Mouse (Mus musculus) gastrocnemius, postnatal 4 days (tissue): Measurements from ENCODE around the gene Rsrp1. TPM values are rescaled to one million over a fixed set of nuclear protein-coding genes. Genes with fewer than 3 reads are reported as not detected.
"Not testable (repeated sequence)": the region's sequence is repeated elsewhere in the genome, so short reads cannot be mapped to it uniquely, and the experiment has no call there.

Experiments used
- DNase-seq, 2 experiments: peaks; one replicate each; pipeline ENCODE4 v3.0.0; 2021 to 2022; ENCODE audit warnings: low spot score in 2 of 2, mixed read lengths in 2 of 2
- long read RNA-seq, 2 experiments: library from polyadenylated mRNA; stranded (forward); transcript quantifications; one replicate each; pipeline ENCODE4 v2.0.0; 2021
- total RNA-seq, 2 experiments: library from RNA; stranded (reverse); gene quantifications; 2 replicates each; pipeline ENCODE4 v1.2.3; 2021

Gene Rsrp1
- 100 to 1,000 TPM; 115 to 148 TPM for total RNA-seq
- long read RNA-seq, experiment 1, transcript Rsrp1-204 (4 exons, 3,051 nt): major isoform, 125 of 162 reads
- long read RNA-seq, experiment 1, transcript Rsrp1-203 (6 exons, 2,151 nt): minor isoform, 5 of 162 reads
- long read RNA-seq, experiment 1, transcript Rsrp1-201 (5 exons, 1,749 nt): minor isoform, 7 of 162 reads
- long read RNA-seq, experiment 1, partial matches to known transcripts: 11 of 162 reads
- long read RNA-seq, experiment 1, other reads (novel, unspliced or antisense): 14 of 162 reads
- long read RNA-seq, experiment 2, transcript Rsrp1-203 (6 exons, 2,151 nt): minor isoform, 9 of 211 reads
- long read RNA-seq, experiment 2, transcript Rsrp1-204 (4 exons, 3,051 nt): major isoform, 161 of 211 reads
- long read RNA-seq, experiment 2, partial matches to known transcripts: 24 of 211 reads
- long read RNA-seq, experiment 2, other reads (novel, unspliced or antisense): 14 of 211 reads

GRCm38 (mm10) chr4:134923258-134924018 lies at the start of gene Rsrp1:
Gene Rsrp1, plus strand, starts transcription at chr4:134923592.
- DNase-seq: peak; percentile 97 to 99

DNA sequence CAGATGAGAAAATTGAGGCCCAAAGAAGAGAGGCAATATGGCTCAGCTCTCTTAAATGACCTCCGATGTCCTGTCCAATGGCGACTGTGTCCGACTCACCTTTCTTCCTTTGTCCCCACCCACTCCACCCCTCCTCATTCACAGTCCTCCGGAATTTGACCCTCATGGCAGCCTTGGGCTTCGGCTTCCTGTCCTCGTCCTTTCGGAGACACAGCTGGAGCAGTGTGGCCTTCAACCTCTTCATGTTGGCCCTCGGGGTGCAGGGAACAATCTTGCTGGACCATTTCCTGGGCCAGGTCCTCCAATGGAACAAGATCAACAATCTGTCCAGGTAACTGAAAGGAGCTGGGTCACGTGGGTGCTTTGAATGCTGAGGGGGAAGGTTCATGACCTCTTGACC lies 47.2 kb upstream of the Rsrp1 start:
- DNase-seq: no peak

GRCm38 (mm10) chr4:134879410-134879981 lies 43.9 kb upstream of the Rsrp1 start:
- DNase-seq: peak; percentile 57 to 72

DNA sequence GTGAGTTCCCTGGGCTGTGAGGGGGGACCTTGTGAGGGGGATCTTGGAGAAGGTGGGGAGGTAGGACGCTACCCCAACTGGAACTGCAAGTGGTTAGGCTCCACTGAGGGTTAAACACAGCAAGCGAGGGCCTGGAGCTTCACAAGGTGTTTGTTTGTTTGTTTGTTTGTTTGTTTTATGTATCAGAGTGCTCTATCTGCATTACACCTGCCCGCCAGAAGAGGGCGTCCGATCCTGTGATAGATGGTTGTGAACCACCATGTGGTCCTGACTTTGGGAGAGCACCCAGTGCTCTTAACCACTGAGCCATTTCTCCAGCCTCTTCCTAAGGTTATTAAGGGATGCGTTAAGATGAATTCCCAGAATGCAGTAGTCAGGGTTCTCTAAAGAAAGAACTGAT lies 43.4 kb upstream of the Rsrp1 start:
- no peak for DNase-seq

GRCm38 (mm10) chr4:134883266-134883665 lies 40.1 kb upstream of the Rsrp1 start:
- DNase-seq: no peak

GRCm38 (mm10) chr4:134883808-134884207 lies 39.6 kb upstream of the Rsrp1 start:
- DNase-seq: no peak

- no peak for DNase-seq
Measured at GRCm38 (mm10) chr4:134884364-134884763, 39.0 kb upstream of the Rsrp1 start.

DNA sequence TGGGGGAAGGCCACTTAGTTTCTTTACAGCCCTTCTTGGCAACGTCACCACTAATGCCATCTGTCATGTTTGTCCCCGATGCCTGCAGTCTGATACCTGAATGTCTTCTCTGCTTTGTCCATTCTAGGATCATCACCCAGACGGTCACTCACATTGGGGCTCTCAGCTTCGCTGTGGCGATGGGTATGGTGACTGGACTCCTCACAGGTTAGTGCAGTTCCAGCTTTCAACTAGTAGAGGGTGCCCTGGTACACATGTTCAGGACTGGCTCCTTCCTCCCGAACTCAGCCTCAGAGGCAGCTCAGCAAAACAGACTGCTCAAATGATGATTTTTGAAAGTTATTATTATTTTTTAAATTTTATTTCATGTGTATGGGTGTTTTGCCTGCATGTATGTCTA lies 31.3 kb upstream of the Rsrp1 start:
- peak in 1 of 2 experiments; percentile 48 for DNase-seq

DNA sequence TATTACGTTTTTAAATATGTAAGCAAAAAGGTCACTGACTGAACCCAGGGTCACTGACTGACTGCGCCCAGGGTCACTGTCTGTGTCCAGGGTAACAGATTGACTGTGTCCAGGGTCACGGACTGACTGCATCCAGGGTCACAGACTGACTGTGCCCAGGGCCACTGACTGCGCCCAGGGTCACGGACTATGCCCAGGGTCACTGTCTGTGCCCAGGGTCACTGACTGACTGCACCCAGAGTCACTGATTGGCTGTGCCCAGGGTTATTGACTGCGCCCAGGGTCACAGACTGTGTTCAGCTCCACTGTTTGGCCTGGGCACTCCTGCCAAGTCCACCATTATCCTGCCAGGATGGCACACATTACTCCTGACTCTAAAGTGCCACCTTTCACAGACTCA lies 26.1 kb upstream of the Rsrp1 start:
- no peak for DNase-seq

DNA sequence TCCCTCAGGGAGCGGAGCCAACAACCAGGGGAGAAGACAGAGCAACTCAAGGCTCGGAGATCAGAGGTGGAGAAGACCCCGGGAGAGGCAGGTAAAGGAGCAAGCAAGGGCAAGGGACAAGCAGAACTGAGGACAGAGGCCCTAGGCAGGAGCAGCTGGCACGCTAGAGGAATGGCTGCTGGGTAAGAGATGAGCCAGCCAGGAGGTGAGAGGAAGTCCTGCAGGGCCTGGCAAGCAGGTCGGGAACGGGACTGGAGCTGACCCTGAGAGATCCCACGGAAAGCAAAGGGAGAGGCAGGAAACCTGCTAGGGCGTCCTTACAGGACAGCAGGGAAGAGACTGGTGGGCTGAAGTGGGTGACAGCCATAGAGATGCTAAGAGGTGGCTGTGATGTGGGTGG lies 22.3 kb upstream of the Rsrp1 start:
- no peak for DNase-seq

- DNase-seq: no peak
Measured at GRCm38 (mm10) chr4:134903046-134903445, 20.3 kb upstream of the Rsrp1 start.

DNA sequence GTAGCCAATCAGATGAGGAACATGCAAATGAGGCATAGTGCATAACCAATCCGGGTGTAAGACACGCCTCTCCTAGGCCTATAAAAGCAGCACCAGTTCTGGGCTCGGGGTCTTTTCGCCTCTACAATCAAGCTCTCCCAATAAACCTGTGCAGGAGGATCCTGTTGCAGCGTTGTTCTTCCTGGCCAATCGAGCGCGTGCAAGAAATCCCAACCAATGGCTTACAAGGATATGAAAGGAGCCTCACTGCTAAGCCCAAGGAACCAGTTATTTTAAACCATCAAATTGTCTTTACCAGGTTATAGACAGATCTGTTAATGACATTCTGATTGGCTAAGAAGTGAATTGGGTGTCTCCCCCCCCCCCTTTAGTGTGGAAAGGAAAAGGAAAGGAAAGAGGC lies 12.0 kb upstream of the Rsrp1 start:
- not testable (repeated sequence) for DNase-seq

- DNase-seq: peak; percentile 42 to 72
Measured at GRCm38 (mm10) chr4:134913413-134913812, 10.0 kb upstream of the Rsrp1 start.

DNA sequence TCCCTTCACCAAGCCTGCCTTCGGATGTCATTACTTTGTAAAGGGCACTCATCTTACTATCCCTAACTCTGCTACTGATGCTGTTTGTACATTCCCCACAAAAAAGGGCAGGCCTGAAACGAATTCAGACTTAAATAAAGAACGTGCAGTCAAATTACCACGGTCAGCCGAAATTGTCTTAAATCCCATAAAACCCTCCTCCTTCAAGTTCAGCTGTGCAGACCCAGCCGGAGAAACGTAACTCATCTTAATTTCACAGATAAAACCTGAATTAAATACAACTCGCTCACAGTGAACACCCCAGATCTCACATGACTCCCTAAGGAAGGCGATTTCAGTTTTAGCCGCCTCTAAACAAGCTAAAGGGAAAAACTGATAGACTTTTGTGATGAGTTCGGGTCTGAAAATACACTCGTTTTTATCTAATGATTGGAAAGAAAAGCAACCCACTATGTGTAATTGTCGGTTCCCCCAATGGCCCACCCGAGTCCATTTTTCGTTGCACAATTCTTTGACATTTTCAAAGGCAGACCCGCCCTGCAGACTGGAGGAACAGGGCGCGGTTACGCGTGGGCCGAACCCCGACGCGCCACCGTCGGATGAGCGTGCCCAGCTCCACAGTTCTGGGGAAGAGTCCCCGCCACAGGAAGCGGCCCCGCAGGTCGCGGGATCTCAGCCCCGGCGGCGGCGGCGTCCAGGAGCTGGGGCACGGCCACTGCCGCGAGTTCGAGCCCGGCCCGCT lies 9.1 kb upstream of the Rsrp1 start:
- peak in 1 of 2 experiments; percentile 40 for DNase-seq

DNA sequence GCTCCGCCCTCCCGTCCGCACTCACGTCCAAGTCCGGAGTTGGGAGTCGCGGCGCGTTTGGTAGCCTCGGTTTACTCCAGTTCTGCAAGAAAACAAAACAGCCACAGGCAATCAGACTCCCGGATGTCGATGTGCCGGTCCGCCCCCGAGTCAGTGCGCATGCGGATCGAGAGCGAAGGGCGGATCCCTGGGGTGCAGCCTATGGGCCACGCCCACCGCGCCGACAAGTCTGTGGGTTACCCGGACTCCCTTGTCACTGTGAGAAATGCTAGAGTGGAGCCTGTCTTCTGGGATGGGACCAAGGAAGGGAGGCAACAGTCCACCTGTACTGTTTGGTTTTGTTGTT lies 8.6 kb upstream of the Rsrp1 start, which contains the start of gene Tmem50a:
TSS of gene Tmem50a (minus strand) at position 161 of the 346 bp plus-strand sequence.
- peak; percentile 92 to 96 for DNase-seq

DNA sequence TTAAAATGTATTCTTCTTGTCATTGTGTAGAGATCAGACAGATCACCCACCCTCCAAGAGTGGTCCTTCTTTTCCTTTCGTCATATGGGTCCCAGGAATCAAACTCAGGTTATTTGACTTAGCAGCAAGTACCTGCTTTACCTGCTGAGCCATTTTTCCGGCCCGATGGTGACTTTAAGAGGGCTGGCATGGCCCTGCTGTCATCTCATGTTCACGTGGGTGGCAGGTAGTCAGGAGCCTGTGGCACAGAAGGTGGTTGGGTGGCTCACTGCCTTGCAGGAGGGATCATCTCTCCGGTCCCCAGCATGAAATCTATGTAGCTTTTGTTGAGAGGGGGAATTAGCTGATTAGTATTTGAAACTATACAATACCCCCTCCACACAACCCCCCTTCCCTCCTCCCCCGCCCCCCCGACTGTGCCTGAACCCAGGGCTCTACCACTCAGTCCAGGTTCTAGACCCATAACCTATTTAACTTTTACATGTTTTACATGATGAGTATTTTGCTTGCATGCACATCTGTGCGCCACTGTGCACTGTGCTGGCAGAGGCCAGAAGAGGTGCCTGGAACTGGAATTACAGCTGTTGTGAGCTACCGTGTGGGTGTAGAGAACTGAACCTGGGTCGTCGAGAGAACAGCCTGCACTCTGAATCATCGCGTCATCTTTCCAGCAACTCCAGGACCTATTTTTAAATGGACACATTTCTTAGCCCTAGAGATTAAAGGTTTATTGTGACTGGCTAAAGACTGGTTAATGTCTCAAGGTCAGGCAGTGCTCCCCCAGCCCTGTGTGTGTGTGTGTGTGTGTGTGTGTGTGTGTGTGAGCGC lies 8.0 kb upstream of the Rsrp1 start:
- DNase-seq: no peak

GRCm38 (mm10) chr4:134917194-134917593 lies 6.2 kb upstream of the Rsrp1 start:
- no peak for DNase-seq

DNA sequence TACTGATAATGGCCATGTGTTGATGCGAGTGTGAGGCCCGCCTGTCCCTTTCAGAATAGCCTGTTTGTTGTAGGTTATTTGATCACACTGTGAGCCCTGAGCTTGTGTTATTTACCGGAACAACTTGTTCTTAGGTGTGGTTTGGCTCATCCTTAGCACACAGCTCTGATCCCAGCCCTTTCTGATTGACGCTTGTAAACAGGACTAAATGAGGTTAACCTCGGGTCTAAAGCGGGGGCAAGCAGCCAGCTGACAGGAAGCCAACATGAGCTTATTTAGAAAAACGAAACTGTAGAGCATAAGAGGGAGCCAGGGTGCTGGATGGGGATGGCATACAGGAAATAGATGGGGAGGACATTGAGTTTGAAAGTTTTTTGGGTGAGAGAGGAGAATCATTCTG lies 5.0 kb upstream of the Rsrp1 start:
- DNase-seq: peak in 1 of 2 experiments; percentile 39

DNA sequence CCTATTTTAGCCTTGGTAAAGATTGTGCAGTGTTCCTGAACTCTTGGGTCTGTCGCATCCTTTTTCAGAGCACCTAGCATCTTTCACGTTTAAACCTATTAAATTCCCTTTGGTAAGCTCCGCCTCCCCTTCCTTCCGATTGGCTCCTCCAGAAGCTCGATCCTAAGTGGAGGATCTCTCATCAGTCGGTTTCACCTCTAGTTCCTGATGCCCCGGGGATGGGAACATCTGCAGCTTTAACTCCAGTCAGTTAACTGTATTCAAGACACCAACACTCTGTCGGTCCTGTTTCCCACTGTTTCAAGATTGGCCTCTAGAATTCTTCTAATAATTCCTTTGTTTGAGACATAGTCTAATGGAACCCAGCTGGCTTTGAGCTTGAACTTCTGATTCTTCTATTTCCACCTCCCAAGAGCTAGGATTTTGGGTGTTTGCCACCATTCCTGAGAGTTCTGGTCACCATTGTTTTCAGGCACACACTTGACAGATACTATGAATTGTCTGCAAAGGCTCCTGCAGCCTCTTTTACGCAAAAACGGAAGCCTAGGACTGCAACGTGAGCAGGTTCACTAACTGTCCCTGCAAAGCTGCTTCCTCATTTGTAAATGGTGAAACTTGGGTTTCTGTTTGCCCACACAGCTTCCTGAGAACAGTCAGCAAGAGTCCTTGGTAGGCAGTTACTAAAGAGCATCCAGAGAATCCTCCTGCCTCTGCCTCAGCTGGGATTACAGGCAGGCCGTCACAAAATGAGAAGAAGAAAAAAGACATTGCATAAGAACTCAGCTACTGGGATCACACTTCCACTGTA lies 3.5 kb upstream of the Rsrp1 start:
- no peak for DNase-seq
